Mouse (Mus musculus): ENCODE measurements around the gene Ifi207. TPM values are rescaled to one million over a fixed set of nuclear protein-coding genes. Genes with fewer than 3 reads are reported as not detected.
"Not testable (repeated sequence)": the region's sequence is repeated elsewhere in the genome, so short reads cannot be mapped to it uniquely, and the experiment has no call there.

The Ifi207 gene
- total RNA-seq (2014; rRNA removed) (0.23 and 0.48 TPM in 2 replicates), polyA plus RNA-seq (2015; fragmentation: Nextera tagmentation; extraction: Ambion mirVana) (0.43 and 0.47 TPM in 2 replicates)

- no peak within 1 kb of the TSS for H3K4me2 ChIP-seq (ENCODE audit: low read depth)
- DNase-seq (no peak), ATAC-seq (no peak)
- no peaks in the 10 kb centered on the region for H3K4me1 ChIP-seq (ENCODE audit: insufficient read depth)
- TF ChIP-seq CTCF (IDR thresholded peaks at IDR 0.05; ENCODE audit: low read depth), result no peak
- no peak within 1 kb of the TSS for H3K4me3 ChIP-seq (ENCODE audit: low read depth, low read length)
- H3K9ac ChIP-seq, result no peak within 1 kb of the TSS
- no peak within 1 kb of the TSS for H3K27ac ChIP-seq (ENCODE audit: low read depth, low read length)
- 83% methylated on average over 4 of the region's 4 CpGs for WGBS
- H3K36me3 ChIP-seq (ENCODE audit: insufficient read depth), result no peaks in the 10 kb centered on the region
- no peaks in the 10 kb centered on the region for H3K9me3 ChIP-seq (ENCODE audit: low read length)
- no peaks in the 10 kb centered on the region for H3K27me3 ChIP-seq (ENCODE audit: insufficient read depth, low read length)
These were observed at the start of gene Ifi207 for GRCm38 (mm10) chr1:173741656-173742055. Ifi207 (minus strand) TSS chr1:173741747.

- not testable (repeated sequence) for ATAC-seq; H3K9ac ChIP-seq; H3K36me3 ChIP-seq (ENCODE audit: insufficient read depth); H3K27ac ChIP-seq (ENCODE audit: low read depth, low read length); H3K27me3 ChIP-seq (ENCODE audit: insufficient read depth, low read length); H3K9me3 ChIP-seq (ENCODE audit: low read length); H3K4me3 ChIP-seq (ENCODE audit: low read depth, low read length); H3K4me1 ChIP-seq (ENCODE audit: insufficient read depth); H3K4me2 ChIP-seq (ENCODE audit: low read depth); DNase-seq
- WGBS, result 60% methylated on average over 2 of the region's 3 CpGs
These were observed 31.9 kb upstream of the Ifi207 start for GRCm38 (mm10) chr1:173773457-173773856.

DNA sequence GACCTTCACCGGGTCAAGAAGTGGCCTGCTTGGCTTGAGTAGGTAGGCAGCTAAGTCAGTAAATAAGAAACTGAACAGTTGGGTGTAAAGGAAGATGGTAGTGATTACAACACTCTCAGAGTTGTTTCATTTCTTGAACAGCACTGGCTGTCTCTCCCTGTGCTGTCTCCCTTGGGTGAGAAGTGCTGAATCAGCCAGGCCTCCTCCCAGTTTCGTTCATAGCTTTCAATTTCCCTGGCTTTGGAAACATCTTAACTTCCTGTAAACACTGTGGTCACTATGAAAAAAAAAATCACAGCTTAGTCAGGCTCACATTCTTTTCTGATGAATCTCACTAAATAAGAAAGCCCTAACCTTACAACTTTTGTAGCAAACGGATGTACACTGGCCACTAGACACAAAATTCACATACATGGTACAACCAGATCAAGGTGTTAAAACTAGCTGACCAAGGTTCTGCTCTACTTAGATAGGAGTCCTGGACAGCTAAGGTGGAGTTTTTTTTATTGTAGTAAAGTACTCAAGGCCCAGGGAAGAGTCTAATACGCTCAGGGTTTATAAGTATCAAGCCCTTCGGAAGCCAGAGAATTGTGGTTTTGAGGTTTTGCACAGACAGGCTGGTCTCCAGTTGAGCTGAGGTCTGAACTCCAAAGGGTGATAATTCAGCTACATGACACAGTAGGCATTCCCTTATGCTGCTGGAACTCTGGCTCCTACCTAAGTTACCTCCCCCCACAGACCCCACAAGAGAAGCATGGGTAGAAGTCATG, 25.5 kb upstream of the Ifi207 start, which contains the start of gene Ifi204:
TSS of gene Ifi204 (minus strand) at position 96 of the 770 bp plus-strand sequence.
- H3K9ac ChIP-seq; H3K4me1 ChIP-seq (ENCODE audit: insufficient read depth); H3K27me3 ChIP-seq (ENCODE audit: insufficient read depth, low read length); H3K9me3 ChIP-seq (ENCODE audit: low read length); H3K4me3 ChIP-seq (ENCODE audit: low read depth, low read length); DNase-seq; H3K36me3 ChIP-seq (ENCODE audit: insufficient read depth); ATAC-seq; H3K27ac ChIP-seq (ENCODE audit: low read depth, low read length); H3K4me2 ChIP-seq (ENCODE audit: low read depth): not testable (repeated sequence)
- 91% methylated on average over 5 of the region's 5 CpGs for WGBS

GRCm38 (mm10) chr1:173760032-173760431, 18.5 kb upstream of the Ifi207 start:
- H3K4me1 ChIP-seq (ENCODE audit: insufficient read depth); H3K9ac ChIP-seq; H3K36me3 ChIP-seq (ENCODE audit: insufficient read depth); H3K27me3 ChIP-seq (ENCODE audit: insufficient read depth, low read length); H3K4me2 ChIP-seq (ENCODE audit: low read depth); H3K27ac ChIP-seq (ENCODE audit: low read depth, low read length); ATAC-seq; H3K4me3 ChIP-seq (ENCODE audit: low read depth, low read length); H3K9me3 ChIP-seq (ENCODE audit: low read length); DNase-seq: not testable (repeated sequence)
- WGBS, result 95% methylated on average over 5 of the region's 5 CpGs

GRCm38 (mm10) chr1:173742262-173742661, 715 bp upstream of the Ifi207 start:
- H3K9ac ChIP-seq, result no peak overlapping the region
- WGBS, result 82% methylated on average over 1 of the region's 1 CpGs
- no peak overlapping the region for H3K4me3 ChIP-seq (ENCODE audit: low read depth, low read length)
- DNase-seq, result no peak
- H3K4me1 ChIP-seq (ENCODE audit: insufficient read depth), result no peaks in the 10 kb centered on the region
- no peaks in the 10 kb centered on the region for H3K36me3 ChIP-seq (ENCODE audit: insufficient read depth)
- H3K27me3 ChIP-seq (ENCODE audit: insufficient read depth, low read length), result no peaks in the 10 kb centered on the region
- no peak overlapping the region for H3K4me2 ChIP-seq (ENCODE audit: low read depth)
- ATAC-seq, result no peak
- no peak for TF ChIP-seq CTCF (IDR thresholded peaks at IDR 0.05; ENCODE audit: low read depth)
- no peak overlapping the region for H3K27ac ChIP-seq (ENCODE audit: low read depth, low read length)
- H3K9me3 ChIP-seq (ENCODE audit: low read length), result no peaks in the 10 kb centered on the region

- H3K36me3 ChIP-seq (ENCODE audit: insufficient read depth), result no peaks in the 10 kb centered on the region
- no peak for ATAC-seq
- H3K9ac ChIP-seq, result no peak overlapping the region
- no peak overlapping the region for H3K4me3 ChIP-seq (ENCODE audit: low read depth, low read length)
- H3K27ac ChIP-seq (ENCODE audit: low read depth, low read length), result no peak overlapping the region
- TF ChIP-seq CTCF (IDR thresholded peaks at IDR 0.05; ENCODE audit: low read depth), result no peak
- no peaks in the 10 kb centered on the region for H3K9me3 ChIP-seq (ENCODE audit: low read length)
- DNase-seq, result no peak
- H3K27me3 ChIP-seq (ENCODE audit: insufficient read depth, low read length), result no peaks in the 10 kb centered on the region
- no peaks in the 10 kb centered on the region for H3K4me1 ChIP-seq (ENCODE audit: insufficient read depth)
- no peak overlapping the region for H3K4me2 ChIP-seq (ENCODE audit: low read depth)
These were observed 1.0 kb downstream of the Ifi207 start for GRCm38 (mm10) chr1:173740537-173740936.

DNA sequence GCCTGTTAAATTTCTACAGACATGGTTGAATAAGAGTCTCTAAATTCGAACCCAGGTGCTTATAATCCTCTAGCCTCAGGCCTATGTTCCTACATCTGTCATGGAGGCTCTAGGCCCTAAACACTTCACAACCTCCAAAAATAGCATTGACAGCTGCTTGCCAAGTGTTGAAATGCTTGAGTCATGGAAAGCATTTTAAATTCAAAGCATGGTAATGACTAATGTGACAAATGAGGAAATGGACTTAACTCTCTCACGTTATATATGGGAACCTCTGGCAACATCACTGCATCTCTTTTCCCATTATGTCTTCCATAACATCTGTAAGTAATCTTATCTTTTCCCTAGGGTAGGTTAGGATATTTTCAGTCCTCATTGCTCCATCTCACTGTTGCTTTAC, 4.6 kb downstream of the Ifi207 start:
- Histone ChIP-seq H3K9me3 (ENCODE audit: low read length) (no peaks in the 10 kb centered on the region), H3K27ac (ENCODE audit: low read depth, low read length) (no peak overlapping the region), H3K4me2 (ENCODE audit: low read depth) (no peak overlapping the region), H3K4me1 (ENCODE audit: insufficient read depth) (no peaks in the 10 kb centered on the region), H3K4me3 (ENCODE audit: low read depth, low read length) (no peak overlapping the region), H3K9ac (no peak overlapping the region), H3K36me3 (ENCODE audit: insufficient read depth) (no peaks in the 10 kb centered on the region), H3K27me3 (ENCODE audit: insufficient read depth, low read length) (no peaks in the 10 kb centered on the region)
- no peak for TF ChIP-seq CTCF (IDR thresholded peaks at IDR 0.05; ENCODE audit: low read depth)
- 73% methylated on average over 2 of the region's 2 CpGs for WGBS
- DNase-seq (no peak), ATAC-seq (no peak)

DNA sequence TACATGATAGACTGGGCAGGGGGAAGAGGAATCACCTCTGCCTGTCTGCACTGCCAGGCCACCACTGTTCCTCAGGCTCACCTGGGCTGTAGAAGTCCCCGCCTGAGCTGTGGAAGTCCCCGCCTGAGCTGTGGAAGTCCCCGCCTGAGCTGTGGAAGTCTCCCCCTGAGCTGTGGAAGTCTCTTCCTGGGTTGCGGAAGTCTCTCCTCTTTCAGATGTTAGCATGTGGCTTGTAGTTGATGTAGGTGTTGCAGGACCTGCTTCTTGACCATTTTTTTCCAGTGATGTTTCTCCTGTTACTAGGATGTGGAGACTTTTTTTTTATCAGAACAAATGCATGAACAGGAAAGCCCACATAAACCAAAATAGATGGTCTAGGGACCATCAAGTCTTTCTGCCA, 6.5 kb downstream of the Ifi207 start:
- not testable (repeated sequence) for H3K27me3 ChIP-seq (ENCODE audit: insufficient read depth, low read length); DNase-seq; H3K4me3 ChIP-seq (ENCODE audit: low read depth, low read length); H3K9me3 ChIP-seq (ENCODE audit: low read length); H3K36me3 ChIP-seq (ENCODE audit: insufficient read depth); H3K9ac ChIP-seq; H3K4me1 ChIP-seq (ENCODE audit: insufficient read depth); ATAC-seq; H3K4me2 ChIP-seq (ENCODE audit: low read depth); H3K27ac ChIP-seq (ENCODE audit: low read depth, low read length)
- 89% methylated on average over 4 of the region's 4 CpGs for WGBS
